Mouse (Mus musculus) central nervous system, embryonic 14 days (tissue): ENCODE measurements around the gene Mrtfa. TPM values are rescaled to one million over a fixed set of nuclear protein-coding genes. Genes with fewer than 3 reads are reported as not detected.

Experiments used
- polyA plus RNA-seq: library from polyadenylated mRNA; depleted of rRNA; stranded (reverse); fragments of >200 nt; gene quantifications from 2 replicates; pipeline ENCODE4 v1.2.3, GENCODE M21; 2012; rRNA removed

Mrtfa gene
- polyA plus RNA-seq: 25.8 and 30.1 TPM in 2 replicates

GRCm38 (mm10) chr15:81190630-81191178, at the start of gene Mrtfa:
Gene Mrtfa (minus strand): TSS chr15:81190757.

GRCm38 (mm10) chr15:81235086-81235920, 44.7 kb upstream of the Mrtfa start, which contains the start of gene Mchr1:
Gene Mchr1 (plus strand): TSS chr15:81235499.

GRCm38 (mm10) chr15:80977620-80978334, 212.8 kb downstream of the Mrtfa start, which contains the start of gene Sgsm3:
Gene Sgsm3 (plus strand): TSS chr15:80977765.

Other genes starting within 250 kb of the Mrtfa start
- gene Adsl, start 242.3 kb downstream of the Mrtfa start, polyA plus RNA-seq: 71.8 and 78.2 TPM in 2 replicates
- gene Sgsm3, start 213.0 kb downstream of the Mrtfa start, polyA plus RNA-seq: 59.1 and 64.8 TPM in 2 replicates
- gene Mchr1, start 44.7 kb upstream of the Mrtfa start, polyA plus RNA-seq: 2.0 and 2.4 TPM in 2 replicates
- gene Slc25a17, start 170.1 kb upstream of the Mrtfa start, polyA plus RNA-seq: 95.3 and 103 TPM in 2 replicates
- 80.8 and 83.2 TPM in 2 replicates for gene St13, start 209.3 kb upstream of the Mrtfa start, polyA plus RNA-seq
- 7.5 and 8.5 TPM in 2 replicates for gene Xpnpep3, start 209.4 kb upstream of the Mrtfa start, polyA plus RNA-seq
- gene Dnajb7, start 217.5 kb upstream of the Mrtfa start, polyA plus RNA-seq: 0.05 TPM in 1 of 2 replicates, not detected in the other